Mouse (Mus musculus) olfactory bulb, adult 2 months (tissue): ENCODE data around the gene Wdr81. TPM values are rescaled to one million over a fixed set of nuclear protein-coding genes. Genes with fewer than 3 reads are reported as not detected.

Experiments
- H3K27ac ChIP-seq: fragments of 200-500 bp; 2 replicates; pipeline ENCODE4 v1.5.1; 2012; ENCODE audit warnings: low read depth, low read length; ENCODE audit not compliant: insufficient read depth
- H3K4me1 ChIP-seq: fragments of 200-500 bp; 2 replicates; pipeline ENCODE4 v1.6.1; 2012; ENCODE audit warnings: low read length; ENCODE audit not compliant: control insufficient read depth, insufficient read depth
- H3K4me3 ChIP-seq: fragments of 200-500 bp; 2 replicates; pipeline ENCODE4 v1.5.1; 2012; ENCODE audit warnings: mild to moderate bottlenecking, low read depth, low read length, moderate library complexity; ENCODE audit not compliant: insufficient read depth
- CTCF ChIP-seq: fragments of 200-500 bp; IDR thresholded peaks from 2 replicates; pipeline ENCODE4 v1.5.1; 2012; ENCODE audit warnings: low read depth, mild to moderate bottlenecking, low read length, moderate library complexity; ENCODE audit not compliant: insufficient read depth
- POLR2A ChIP-seq: fragments of 200-500 bp; IDR thresholded peaks from 2 replicates; pipeline ENCODE4 v1.6.1; 2012; ENCODE audit warnings: mild to moderate bottlenecking, low read depth, low read length, moderate library complexity; ENCODE audit not compliant: insufficient read depth
- WGBS: fragments of 180-500 bp; shearing (Covaris S2); methylation state at CpG from one replicate; pipeline ENCODE4 v1.1.7; 2018; 5-methylcytosine and 5-hydroxymethylcytosine counted together
- polyA plus RNA-seq: library from polyadenylated mRNA; stranded (reverse); fragments of >200 nt; gene quantifications from 2 replicates; pipeline ENCODE4 v1.2.4, GENCODE M21; 2012; ENCODE audit warnings: low replicate concordance; ENCODE audit not compliant: missing spikeins, insufficient read depth, insufficient read length

The Wdr81 gene
- polyA plus RNA-seq, 1 experiment: not detected

DNA sequence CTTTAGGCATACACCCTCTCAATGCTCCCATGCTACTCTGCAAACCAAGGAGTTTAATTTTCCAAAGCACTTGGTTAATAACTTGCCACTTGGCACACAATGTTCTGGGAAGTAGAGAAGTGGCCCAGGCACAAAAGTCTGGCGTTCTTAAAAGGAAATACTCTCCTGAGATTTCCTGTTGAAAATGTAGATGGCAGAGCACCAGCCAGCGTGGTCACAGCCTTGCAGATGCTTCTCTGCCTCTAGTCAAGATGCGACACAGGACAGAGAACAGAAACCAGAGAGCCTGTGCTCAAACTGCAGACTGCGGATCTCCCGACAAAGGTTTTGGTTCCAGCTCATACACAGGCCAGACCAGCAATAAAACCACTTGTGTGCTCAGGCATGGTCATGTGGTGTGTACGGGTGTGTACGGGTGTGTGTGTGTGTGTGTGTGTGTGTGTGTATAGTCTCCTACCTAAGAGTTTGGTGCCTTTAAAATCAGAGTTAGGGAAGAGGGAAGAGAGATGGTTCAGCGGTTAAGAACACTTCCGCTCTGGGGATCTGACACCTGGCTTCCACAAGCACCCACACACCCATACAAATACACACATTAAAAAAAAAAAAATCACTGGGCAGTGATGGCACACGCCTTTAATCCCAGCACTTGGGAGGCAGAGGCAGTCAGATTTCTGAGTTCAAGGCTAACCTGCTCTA, 672 bp upstream of the Wdr81 start:
- H3K4me1 ChIP-seq: peaks cover 53% of the 10 kb centered on the region
- 68% methylated on average over 10 of the region's 10 CpGs for WGBS
- H3K27ac ChIP-seq: 0 out of 2 replicates have a peak overlapping the region, but pooled peaks have one; percentile 3
- peak overlapping the region; percentile 71 for H3K4me3 ChIP-seq
- TF ChIP-seq POLR2A: no peak
- no peak for TF ChIP-seq CTCF

- 94% methylated on average over 31 of the region's 31 CpGs for WGBS
Measured at GRCm38 (mm10) chr11:75452812-75453557, 1.5 kb downstream of the Wdr81 start.

GRCm38 (mm10) chr11:75452081-75452480, 2.4 kb downstream of the Wdr81 start:
- H3K4me1 ChIP-seq: peaks cover 46% of the 10 kb centered on the region
- no peak overlapping the region for H3K4me3 ChIP-seq
- WGBS: 93% methylated on average over 8 of the region's 8 CpGs
- H3K27ac ChIP-seq: no peak overlapping the region
- TF ChIP-seq POLR2A (no peak), CTCF (no peak)

More at GRCm38 (mm10) chr11:75452812-75453557, 1.5 kb downstream of the Wdr81 start:
- no peak overlapping the region for H3K27ac ChIP-seq
- peaks cover 46% of the 10 kb centered on the region for H3K4me1 ChIP-seq
- H3K4me3 ChIP-seq: no peak overlapping the region
- TF ChIP-seq POLR2A (no peak), CTCF (no peak)

DNA sequence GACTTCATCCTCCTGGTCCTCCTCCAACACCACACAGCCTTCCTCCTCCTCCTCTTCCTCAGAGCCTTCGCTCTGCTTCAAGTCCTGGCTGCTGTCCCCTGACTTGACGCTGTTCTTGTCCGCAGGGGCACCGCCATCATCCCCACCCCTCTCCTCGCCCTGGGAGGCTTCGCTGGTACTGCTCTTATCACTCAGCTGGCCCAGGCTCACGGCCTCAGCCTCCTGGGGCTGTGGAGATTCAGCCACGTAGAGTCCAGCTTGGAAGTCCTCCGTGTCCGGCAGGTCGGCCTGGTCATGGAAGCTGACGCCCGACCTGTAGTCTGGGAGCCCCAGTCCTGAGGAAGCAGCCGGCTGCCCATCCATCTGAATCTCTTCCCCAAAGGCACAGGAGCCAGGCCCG, 3.6 kb downstream of the Wdr81 start:
- Histone ChIP-seq H3K4me3 (no peak overlapping the region), H3K27ac (no peak overlapping the region), H3K4me1 (peaks cover 44% of the 10 kb centered on the region)
- WGBS: 93% methylated on average over 15 of the region's 15 CpGs
- TF ChIP-seq POLR2A (no peak), CTCF (no peak)

DNA sequence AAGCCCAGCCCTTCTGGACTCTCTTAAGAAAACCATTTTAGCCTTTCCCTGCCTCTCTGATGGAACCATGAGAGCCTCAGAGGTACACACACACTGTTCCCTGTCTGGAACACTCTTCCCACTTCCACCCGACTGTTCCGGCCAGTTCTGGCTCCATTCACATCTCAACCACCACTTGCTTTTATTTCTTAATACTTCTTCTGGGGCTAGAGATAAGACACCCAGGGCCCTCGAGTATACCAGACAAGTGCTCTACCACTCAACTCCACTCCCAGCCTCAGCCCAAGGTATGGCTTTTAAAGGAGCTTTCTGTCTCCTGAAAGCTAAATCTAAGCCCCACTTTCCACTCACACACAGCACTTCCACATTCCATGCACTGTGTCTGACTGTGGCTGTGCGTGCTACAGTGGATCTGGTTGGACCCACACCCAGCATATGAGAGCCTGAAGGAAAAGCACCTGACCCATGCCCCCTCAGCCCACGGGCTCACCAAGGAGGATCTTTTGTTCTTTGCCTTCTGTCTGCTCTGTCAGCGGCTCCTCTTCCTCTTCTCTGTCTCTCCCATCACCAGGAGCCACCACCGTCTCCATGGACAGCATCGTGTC, 4.1 kb downstream of the Wdr81 start:
- no peak overlapping the region for H3K27ac ChIP-seq
- TF ChIP-seq POLR2A (no peak), CTCF (no peak)
- WGBS: 85% methylated on average over 8 of the region's 8 CpGs
- H3K4me1 ChIP-seq: peaks cover 44% of the 10 kb centered on the region
- no peak overlapping the region for H3K4me3 ChIP-seq

GRCm38 (mm10) chr11:75449695-75450094, 4.8 kb downstream of the Wdr81 start:
- TF ChIP-seq POLR2A (no peak), CTCF (no peak)
- 81% methylated on average over 7 of the region's 7 CpGs for WGBS

GRCm38 (mm10) chr11:75448575-75448974, 5.9 kb downstream of the Wdr81 start:
- Histone ChIP-seq H3K4me1 (peaks cover 36% of the 10 kb centered on the region), H3K4me3 (no peak overlapping the region), H3K27ac (no peak overlapping the region)
- 76% methylated on average over 3 of the region's 3 CpGs for WGBS
- TF ChIP-seq CTCF: no peak
- TF ChIP-seq POLR2A: no peak

More at GRCm38 (mm10) chr11:75449695-75450094, 4.8 kb downstream of the Wdr81 start:
- H3K4me1 ChIP-seq: peaks cover 40% of the 10 kb centered on the region
- no peak overlapping the region for H3K27ac ChIP-seq
- H3K4me3 ChIP-seq: no peak overlapping the region

- Histone ChIP-seq H3K4me1 (peaks cover 11% of the 10 kb centered on the region), H3K27ac (no peak overlapping the region), H3K4me3 (no peak overlapping the region)
- TF ChIP-seq POLR2A: no peak
- TF ChIP-seq CTCF: no peak
- 80% methylated on average over 8 of the region's 8 CpGs for WGBS
Measured at GRCm38 (mm10) chr11:75443711-75444110, 10.8 kb downstream of the Wdr81 start.

GRCm38 (mm10) chr11:75441601-75442000, 12.9 kb downstream of the Wdr81 start:
- Histone ChIP-seq H3K4me1 (peaks cover 11% of the 10 kb centered on the region), H3K27ac (no peak overlapping the region), H3K4me3 (no peak overlapping the region)
- 65% methylated on average over 16 of the region's 16 CpGs for WGBS
- TF ChIP-seq POLR2A (no peak), CTCF (no peak)

- Histone ChIP-seq H3K27ac (no peak overlapping the region), H3K4me3 (no peak overlapping the region), H3K4me1 (peaks cover 11% of the 10 kb centered on the region)
- TF ChIP-seq CTCF (no peak), POLR2A (no peak)
- 89% methylated on average over 7 of the region's 7 CpGs for WGBS
Measured at GRCm38 (mm10) chr11:75441034-75441433, 13.5 kb downstream of the Wdr81 start.
